Mouse (Mus musculus) cortical plate, adult 2 months (tissue): ENCODE measurements around the gene 1110008L16Rik. TPM values are rescaled to one million over a fixed set of nuclear protein-coding genes. Genes with fewer than 3 reads are reported as not detected.
"Not testable (repeated sequence)": the region's sequence is repeated elsewhere in the genome, so short reads cannot be mapped to it uniquely, and the experiment has no call there.

Source experiments
- H3K27ac ChIP-seq: fragments of 200-500 bp; 2 replicates; pipeline ENCODE4 v1.5.1; 2012; ENCODE audit warnings: low read length, control low read depth, inconsistent platforms; ENCODE audit not compliant: insufficient read depth
- H3K4me1 ChIP-seq: fragments of 200-500 bp; 2 replicates; pipeline ENCODE4 v1.6.1; 2011; ENCODE audit warnings: low read length; ENCODE audit not compliant: control insufficient read depth, insufficient read depth
- H3K4me3 ChIP-seq: fragments of 200-500 bp; 2 replicates; pipeline ENCODE4 v1.5.1; 2011; ENCODE audit warnings: mild to moderate bottlenecking, low read length, control low read depth; ENCODE audit not compliant: insufficient read depth
- CTCF ChIP-seq: fragments of 200-500 bp; IDR thresholded peaks from 2 replicates; pipeline ENCODE4 v1.5.1; 2011; ENCODE audit warnings: mild to moderate bottlenecking, control low read depth, low read length; ENCODE audit not compliant: insufficient read depth; ENCODE audit errors: extremely low read depth
- POLR2A ChIP-seq: fragments of 200-500 bp; IDR thresholded peaks from 2 replicates; pipeline ENCODE4 v1.6.1; 2011; ENCODE audit warnings: mild to moderate bottlenecking, low read length, control low read depth; ENCODE audit not compliant: insufficient read depth; ENCODE audit errors: extremely low read depth
- polyA plus RNA-seq: library from polyadenylated mRNA; depleted of rRNA; stranded (reverse); fragments of >200 nt; gene quantifications from 2 replicates; pipeline ENCODE4 v1.2.3, GENCODE M21; 2012

Gene 1110008L16Rik
- polyA plus RNA-seq, 1 experiment = 7.0 TPM

DNA sequence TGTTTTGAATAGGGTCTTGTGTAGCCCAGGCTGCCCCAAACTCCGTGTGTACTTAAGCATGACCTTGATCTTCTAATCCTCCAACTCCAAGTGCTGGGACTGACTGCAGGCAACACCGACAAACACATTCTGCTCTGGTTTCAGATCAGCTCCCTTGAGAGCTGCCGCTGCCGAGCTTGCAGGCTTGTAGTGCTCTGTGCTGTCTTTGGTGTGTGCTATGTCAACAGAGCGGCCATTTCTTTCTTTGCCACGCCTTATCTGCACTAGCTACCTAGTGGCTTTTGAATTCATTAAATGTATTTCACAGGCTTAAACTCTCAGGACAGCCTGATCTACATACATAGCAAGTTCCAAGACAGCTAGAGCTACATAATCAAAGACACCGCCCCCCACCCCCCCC is 34.3 kb downstream of the 1110008L16Rik start:
- Histone ChIP-seq H3K4me3 (no peak overlapping the region), H3K27ac (no peak overlapping the region), H3K4me1 (no peaks in the 10 kb centered on the region)
- TF ChIP-seq POLR2A (no peak), CTCF (no peak)

DNA sequence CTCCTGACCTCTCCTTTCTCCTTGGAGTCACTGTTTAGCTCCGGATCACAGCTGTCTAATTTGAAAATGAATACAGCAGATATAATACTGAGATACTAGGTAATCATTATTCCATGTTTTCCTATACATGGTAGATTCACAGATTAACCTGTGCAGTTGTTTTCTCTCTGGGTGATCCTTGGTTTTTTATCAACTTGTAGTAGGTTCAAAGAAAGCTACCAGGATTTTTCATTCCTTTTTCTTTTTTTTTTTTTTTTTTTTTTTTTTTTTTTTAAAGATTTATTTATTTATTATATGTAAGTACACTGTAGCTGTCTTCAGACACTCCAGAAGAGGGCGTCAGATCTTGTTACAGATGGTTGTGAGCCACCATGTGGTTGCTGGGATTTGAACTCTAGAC is 39.1 kb downstream of the 1110008L16Rik start:
- not testable (repeated sequence) for H3K27ac ChIP-seq, H3K4me1 ChIP-seq, H3K4me3 ChIP-seq

GRCm38 (mm10) chr12:55343045-55343444 is 43.7 kb downstream of the 1110008L16Rik start:
- H3K27ac ChIP-seq, H3K4me3 ChIP-seq: not testable (repeated sequence)

DNA sequence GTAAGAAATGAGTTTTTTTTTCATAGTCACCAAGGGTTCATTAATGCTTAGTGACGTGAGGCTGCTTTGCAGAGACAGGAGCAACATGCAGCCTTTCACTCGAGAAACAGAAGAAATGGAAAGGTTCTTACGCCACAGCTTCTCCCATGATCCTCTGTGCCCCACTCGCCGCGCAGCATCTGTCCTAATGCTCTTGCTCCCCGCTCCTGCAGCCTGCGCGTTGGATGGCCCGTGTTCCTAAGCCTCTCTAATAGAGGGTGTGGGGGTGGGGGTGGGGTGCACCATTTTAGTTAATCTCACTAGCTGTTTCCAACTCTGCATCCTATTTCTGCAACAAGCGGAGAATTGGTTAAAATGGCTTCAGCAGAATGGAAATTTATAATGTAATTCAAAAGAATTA is 44.6 kb downstream of the 1110008L16Rik start:
- Histone ChIP-seq H3K4me1 (peaks cover 2% of the 10 kb centered on the region; the same call in 1 of the 2 replicates), H3K4me3 (0 out of 2 replicates have a peak overlapping the region, but pooled peaks have one; percentile 18), H3K27ac (peak overlapping the region; percentile 72; the same call in 1 of the 2 replicates)
- TF ChIP-seq CTCF (no peak), POLR2A (no peak; the same call in 1 of the 2 replicates)

More at GRCm38 (mm10) chr12:55343045-55343444, 43.7 kb downstream of the 1110008L16Rik start:
- not testable (repeated sequence) for H3K4me1 ChIP-seq

GRCm38 (mm10) chr12:55344583-55344982 is 45.2 kb downstream of the 1110008L16Rik start:
- Histone ChIP-seq H3K4me3 (no peak overlapping the region), H3K27ac (no peak overlapping the region), H3K4me1 (peaks cover 2% of the 10 kb centered on the region; the same call in 1 of the 2 replicates)
- no peak for TF ChIP-seq POLR2A
- TF ChIP-seq CTCF = no peak

DNA sequence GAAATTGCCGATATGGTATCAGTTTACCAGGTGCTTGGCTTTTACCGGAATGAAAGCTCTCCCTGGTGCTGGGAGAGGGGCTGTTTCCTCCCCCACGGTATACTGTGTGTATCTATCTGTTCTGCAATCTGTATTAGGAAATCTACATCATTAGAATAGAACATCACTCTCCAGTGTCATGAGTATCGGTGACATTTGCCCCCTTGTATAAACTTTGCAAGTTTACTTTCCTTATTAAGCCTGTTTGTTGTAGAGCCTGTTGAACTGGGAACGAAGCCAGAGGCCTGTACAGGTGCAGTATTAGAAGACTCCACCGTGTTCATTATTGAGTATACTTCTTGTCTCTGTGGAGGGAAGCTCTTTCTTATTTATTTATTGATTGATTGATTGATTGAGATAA is 54.0 kb downstream of the 1110008L16Rik start:
- H3K27ac ChIP-seq = no peak overlapping the region
- no peak overlapping the region for H3K4me3 ChIP-seq
- TF ChIP-seq POLR2A (no peak), CTCF (no peak)
- no peaks in the 10 kb centered on the region for H3K4me1 ChIP-seq

- no peak overlapping the region for H3K4me3 ChIP-seq
- no peaks in the 10 kb centered on the region for H3K4me1 ChIP-seq
- peak; percentile 52 for TF ChIP-seq CTCF
- TF ChIP-seq POLR2A = no peak
- no peak overlapping the region for H3K27ac ChIP-seq
These were observed 55.5 kb downstream of the 1110008L16Rik start for GRCm38 (mm10) chr12:55354904-55355303.

DNA sequence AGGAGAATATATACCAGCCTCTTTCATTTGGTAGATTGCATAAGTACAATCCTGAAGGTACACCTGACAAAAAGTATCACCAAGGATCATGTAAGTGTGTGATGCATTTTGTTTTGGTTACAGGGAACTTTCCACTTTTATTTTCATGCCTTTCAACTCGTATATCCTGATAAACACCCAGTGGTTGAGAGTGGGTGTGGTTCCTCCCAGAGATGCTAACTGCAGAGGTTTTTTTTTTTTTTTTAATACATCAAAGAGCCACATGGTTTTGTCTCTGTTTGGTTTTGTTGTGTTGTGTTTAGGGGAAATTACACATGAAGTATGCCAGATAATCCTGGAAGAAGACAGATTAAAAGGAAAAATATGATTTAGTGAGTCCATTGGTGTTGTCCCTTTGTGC is 57.9 kb downstream of the 1110008L16Rik start:
- no peak for TF ChIP-seq CTCF
- no peak overlapping the region for H3K27ac ChIP-seq

DNA sequence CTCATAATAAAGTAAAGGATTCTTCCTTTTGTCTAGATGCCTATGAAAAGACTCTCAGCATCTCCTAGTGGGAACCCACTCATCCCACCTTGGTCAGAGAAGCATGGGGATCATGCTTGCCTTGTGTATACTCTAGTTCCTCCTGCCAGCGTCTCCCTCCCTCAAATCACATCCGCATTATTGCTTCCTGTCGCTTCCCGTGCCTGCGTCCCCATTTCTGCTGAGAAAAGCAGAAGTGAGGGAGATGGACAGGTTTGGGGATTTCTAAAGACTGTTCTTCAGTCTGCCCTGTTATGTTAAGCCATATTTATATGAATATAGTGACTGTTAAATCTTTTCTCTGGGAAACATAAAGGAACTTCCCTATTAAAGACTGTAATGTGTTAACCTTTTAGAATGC is 61.6 kb downstream of the 1110008L16Rik start:
- Histone ChIP-seq H3K27ac (no peak overlapping the region), H3K4me3 (no peak overlapping the region), H3K4me1 (no peaks in the 10 kb centered on the region)
- no peak for TF ChIP-seq CTCF
- no peak for TF ChIP-seq POLR2A

More for the DNA sequence above, 57.9 kb downstream of the 1110008L16Rik start:
- Histone ChIP-seq H3K4me3 (no peak overlapping the region), H3K4me1 (no peaks in the 10 kb centered on the region)

- Histone ChIP-seq H3K27ac (no peak overlapping the region), H3K4me3 (no peak overlapping the region), H3K4me1 (no peaks in the 10 kb centered on the region)
- TF ChIP-seq POLR2A (no peak), CTCF (no peak)
These were observed 65.7 kb downstream of the 1110008L16Rik start for GRCm38 (mm10) chr12:55365083-55365482.

- Histone ChIP-seq H3K4me1 (no peaks in the 10 kb centered on the region), H3K27ac (no peak overlapping the region), H3K4me3 (no peak overlapping the region)
- TF ChIP-seq CTCF (no peak), POLR2A (no peak)
These were observed 73.2 kb downstream of the 1110008L16Rik start for GRCm38 (mm10) chr12:55372424-55373055.
